Mouse (Mus musculus): ENCODE data around the gene Rpp25. TPM values are rescaled to one million over a fixed set of nuclear protein-coding genes. Genes with fewer than 3 reads are reported as not detected.

Gene Rpp25
- total and polyA plus RNA-seq, 3 experiments = 2.9 to 10.8 (median 5.4) TPM

DNA sequence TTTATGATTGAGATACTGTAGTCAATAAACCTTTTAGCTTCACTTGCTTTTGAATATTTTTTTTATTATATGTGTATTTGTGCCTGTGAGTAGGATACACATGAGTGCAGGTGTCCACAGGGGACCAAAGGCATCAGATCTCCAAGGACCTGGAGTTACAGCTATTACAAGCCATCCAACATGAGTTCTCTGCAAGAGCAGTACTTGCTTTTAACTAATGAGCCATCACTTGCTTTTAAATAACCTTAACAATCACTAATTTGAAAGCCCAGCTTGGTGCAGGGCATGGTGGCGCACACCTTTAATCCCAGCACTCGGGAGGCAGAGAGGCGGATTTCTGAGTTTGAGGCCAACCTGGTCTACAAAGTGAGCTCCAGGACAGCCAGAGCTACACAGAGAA, 50.9 kb downstream of the Rpp25 start:
- H3K4me3 ChIP-seq (ENCODE audit: low read depth, low read length) = no peak overlapping the region
- DNase-seq (ENCODE audit: low spot score) = no peak
- no peak for ATAC-seq (ENCODE audit: extremely low read depth, insufficient number of reproducible peaks, low FRiP score, poor library complexity, severe bottlenecking)
- peaks cover 12% of the 10 kb centered on the region for H3K36me3 ChIP-seq (replicated peaks)
- H3K9me3 ChIP-seq (replicated peaks) = no peaks in the 10 kb centered on the region
- peaks cover 2% of the 10 kb centered on the region; the same call in 1 of the 2 replicates for H3K27me3 ChIP-seq (ENCODE audit: insufficient read depth, low read length)
- peaks cover 34% of the 10 kb centered on the region for H3K4me1 ChIP-seq (ENCODE audit: insufficient read depth, low read depth, low read length)
- TF ChIP-seq GATA1 (IDR thresholded peaks at IDR 0.05; ENCODE audit: borderline replicate concordance, low read length) (no peak), POLR2AphosphoS5 (IDR thresholded peaks at IDR 0.05; ENCODE audit: insufficient replicate concordance, low read depth, low read length) (no peak), CTCF (IDR thresholded peaks at IDR 0.05; ENCODE audit: low read depth, low read length) (no peak), TAL1 (conservative IDR thresholded peaks at IDR 0.05; ENCODE audit: low read depth, low read length) (no peak), GATA2 (IDR thresholded peaks at IDR 0.05; ENCODE audit: borderline replicate concordance, low read depth, low read length) (no peak)

Other genes starting within 250 kb of the Rpp25 start
- gene 1700017B05Rik, start 241.4 kb upstream of the Rpp25 start, total RNA-seq (2014; fragmentation: Nextera tagmentation) = 88.1 and 99.3 TPM in 2 replicates
- 20.1 and 21.1 TPM in 2 replicates for gene 1700017B05Rik, start 241.4 kb upstream of the Rpp25 start, total RNA-seq (2017)
- gene 1700017B05Rik, start 241.4 kb upstream of the Rpp25 start, polyA plus RNA-seq (2012) = 154 and 169 TPM in 2 replicates
- 55.0 and 58.6 TPM in 2 replicates for gene Ppcdc, start 63.9 kb upstream of the Rpp25 start, total RNA-seq (2014; fragmentation: Nextera tagmentation)
- gene Ppcdc, start 63.9 kb upstream of the Rpp25 start, total RNA-seq (2017) = 26.0 and 29.9 TPM in 2 replicates
- gene Ppcdc, start 63.9 kb upstream of the Rpp25 start, polyA plus RNA-seq (2012) = 3.0 and 8.5 TPM in 2 replicates
- not detected in 2 replicates for gene Scamp5, start 36.0 kb upstream of the Rpp25 start, total RNA-seq (2014; fragmentation: Nextera tagmentation)
- gene Scamp5, start 36.0 kb upstream of the Rpp25 start, total RNA-seq (2017) = 0.22 and 0.29 TPM in 2 replicates
- gene Scamp5, start 36.0 kb upstream of the Rpp25 start, polyA plus RNA-seq (2012) = 0.21 and 0.22 TPM in 2 replicates
- 88.8 and 106 TPM in 2 replicates for gene Cox5a, start 17.2 kb downstream of the Rpp25 start, total RNA-seq (2014; fragmentation: Nextera tagmentation)
- gene Cox5a, start 17.2 kb downstream of the Rpp25 start, total RNA-seq (2017) = 129 and 181 TPM in 2 replicates
- gene Cox5a, start 17.2 kb downstream of the Rpp25 start, polyA plus RNA-seq (2012) = 455 and 528 TPM in 2 replicates
- 8.1 and 9.5 TPM in 2 replicates for gene Fam219b, start 33.5 kb downstream of the Rpp25 start, total RNA-seq (2014; fragmentation: Nextera tagmentation)
- gene Fam219b, start 33.5 kb downstream of the Rpp25 start, total RNA-seq (2017) = 12.2 and 15.5 TPM in 2 replicates
- 11.3 and 16.8 TPM in 2 replicates for gene Fam219b, start 33.5 kb downstream of the Rpp25 start, polyA plus RNA-seq (2012)
- gene Mpi, start 48.7 kb downstream of the Rpp25 start, total RNA-seq (2014; fragmentation: Nextera tagmentation) = 11.1 and 12.3 TPM in 2 replicates
- 12.1 and 12.5 TPM in 2 replicates for gene Mpi, start 48.7 kb downstream of the Rpp25 start, total RNA-seq (2017)
- 2.5 and 4.4 TPM in 2 replicates for gene Mpi, start 48.7 kb downstream of the Rpp25 start, polyA plus RNA-seq (2012)
- 18.0 and 26.6 TPM in 2 replicates for gene Scamp2, start 56.9 kb downstream of the Rpp25 start, total RNA-seq (2014; fragmentation: Nextera tagmentation)
- 16.6 and 19.4 TPM in 2 replicates for gene Scamp2, start 56.9 kb downstream of the Rpp25 start, total RNA-seq (2017)
- gene Scamp2, start 56.9 kb downstream of the Rpp25 start, polyA plus RNA-seq (2012) = 7.4 and 19.2 TPM in 2 replicates
- 14.1 and 14.3 TPM in 2 replicates for gene Ulk3, start 85.4 kb downstream of the Rpp25 start, total RNA-seq (2014; fragmentation: Nextera tagmentation)
- gene Ulk3, start 85.4 kb downstream of the Rpp25 start, total RNA-seq (2017) = 10.0 and 10.5 TPM in 2 replicates
- 3.3 and 3.4 TPM in 2 replicates for gene Ulk3, start 85.4 kb downstream of the Rpp25 start, polyA plus RNA-seq (2012)
- not detected in 2 replicates for gene Cplx3, start 102.3 kb downstream of the Rpp25 start, total RNA-seq (2014; fragmentation: Nextera tagmentation)
- gene Cplx3, start 102.3 kb downstream of the Rpp25 start, total RNA-seq (2017) = 0.11 TPM in 1 of 2 replicates, not detected in the other
- gene Cplx3, start 102.3 kb downstream of the Rpp25 start, polyA plus RNA-seq (2012) = not detected in 2 replicates
- gene Lman1l, start 116.7 kb downstream of the Rpp25 start, total RNA-seq (2014; fragmentation: Nextera tagmentation) = not detected in 2 replicates
- gene Lman1l, start 116.7 kb downstream of the Rpp25 start, total RNA-seq (2017) = not detected in 2 replicates
- gene Lman1l, start 116.7 kb downstream of the Rpp25 start, polyA plus RNA-seq (2012) = not detected in 2 replicates
- 118 and 125 TPM in 2 replicates for gene Csk, start 149.6 kb downstream of the Rpp25 start, total RNA-seq (2014; fragmentation: Nextera tagmentation)
- gene Csk, start 149.6 kb downstream of the Rpp25 start, total RNA-seq (2017) = 151 and 154 TPM in 2 replicates
- 311 and 332 TPM in 2 replicates for gene Csk, start 149.6 kb downstream of the Rpp25 start, polyA plus RNA-seq (2012)
- gene Cyp1a2, start 179.7 kb downstream of the Rpp25 start, total RNA-seq (2014; fragmentation: Nextera tagmentation) = not detected in 2 replicates
- gene Cyp1a2, start 179.7 kb downstream of the Rpp25 start, total RNA-seq (2017) = not detected in 2 replicates
- not detected in 2 replicates for gene Cyp1a2, start 179.7 kb downstream of the Rpp25 start, polyA plus RNA-seq (2012)
- gene Cyp1a1, start 183.9 kb downstream of the Rpp25 start, total RNA-seq (2014; fragmentation: Nextera tagmentation) = not detected in 2 replicates
- gene Cyp1a1, start 183.9 kb downstream of the Rpp25 start, total RNA-seq (2017) = not detected in 2 replicates
- not detected in 2 replicates for gene Cyp1a1, start 183.9 kb downstream of the Rpp25 start, polyA plus RNA-seq (2012)
- gene Edc3, start 204.5 kb downstream of the Rpp25 start, total RNA-seq (2014; fragmentation: Nextera tagmentation) = 11.6 and 13.2 TPM in 2 replicates
- gene Edc3, start 204.5 kb downstream of the Rpp25 start, total RNA-seq (2017) = 5.7 and 5.9 TPM in 2 replicates
- gene Edc3, start 204.5 kb downstream of the Rpp25 start, polyA plus RNA-seq (2012) = 9.5 and 9.8 TPM in 2 replicates

Measured in G1E (cell line).